Mouse (Mus musculus) liver, embryonic 14.5 days (tissue): Measurements from ENCODE around the gene Rerg. TPM values are rescaled to one million over a fixed set of nuclear protein-coding genes. Genes with fewer than 3 reads are reported as not detected.

Experiments used
- ATAC-seq: fragments of 200-750 bp; cut with Nextera tagmentation; 2 replicates; pipeline ENCODE4 v1.8.0; 2017; ENCODE audit warnings: moderate number of reproducible peaks, mild to moderate bottlenecking, moderate library complexity; ENCODE audit not compliant: insufficient read depth
- DNase-seq, 3 experiments: peaks; one replicate each; pipeline ENCODE4 v3.0.0-alpha.2; 2012 to 2013; ENCODE audit warnings: low read depth in 3 of 3, low spot score in 3 of 3
- H3K27ac ChIP-seq: fragments of 300-500 bp; sonication (generic); 2 replicates; pipeline ENCODE4 v1.5.1; 2014; ENCODE audit warnings: moderate library complexity, mild to moderate bottlenecking, control low read depth, inconsistent platforms
- H3K27me3 ChIP-seq: fragments of 300-500 bp; sonication (generic); 2 replicates; pipeline ENCODE4 v1.6.1; 2014; ENCODE audit warnings: mild to moderate bottlenecking, low read length, moderate library complexity; ENCODE audit not compliant: control insufficient read depth, insufficient read depth
- H3K36me3 ChIP-seq: fragments of 300-500 bp; sonication (generic); replicated peaks from 2 replicates; pipeline ENCODE4 v1.6.1; 2014; ENCODE audit warnings: low read depth; ENCODE audit not compliant: control insufficient read depth, insufficient read depth
- H3K4me1 ChIP-seq, 2 experiments: fragments of 200-500 bp in 1 of 2; fragments of 300-500 bp in 1 of 2; sonication (generic) in 1 of 2; replicated peaks; 2 replicates each; pipeline ENCODE4 v1.6.1; 2012 to 2014; ENCODE audit warnings: antibody characterized with exemption in 1 of 2, inconsistent platforms in 1 of 2, low read length in 1 of 2; ENCODE audit not compliant: control insufficient read depth in 2 of 2, insufficient read depth in 2 of 2
- H3K4me2 ChIP-seq: fragments of 300-500 bp; sonication (generic); 2 replicates; pipeline ENCODE4 v1.6.1; 2014; ENCODE audit warnings: low read depth, mild to moderate bottlenecking, control low read depth, moderate library complexity
- H3K4me3 ChIP-seq, 2 experiments: fragments of 200-500 bp in 1 of 2; fragments of 300-500 bp in 1 of 2; sonication (generic) in 1 of 2; 2 replicates each; pipeline ENCODE4 v1.5.1; 2012 to 2014; ENCODE audit warnings: low read depth in 2 of 2, low read length in 2 of 2, mild to moderate bottlenecking in 2 of 2, control low read depth in 1 of 2, inconsistent platforms in 1 of 2, moderate library complexity in 1 of 2; ENCODE audit not compliant: insufficient read depth in 1 of 2
- H3K9ac ChIP-seq: fragments of 300-500 bp; sonication (generic); replicated peaks from 2 replicates; pipeline ENCODE4 v1.6.1; 2014; ENCODE audit warnings: mild to moderate bottlenecking, control low read depth, moderate library complexity
- H3K9me3 ChIP-seq: fragments of 300-500 bp; sonication (generic); 2 replicates; pipeline ENCODE4 v1.6.1; 2016; ENCODE audit warnings: low read length, mixed read lengths; ENCODE audit not compliant: control insufficient read depth
- CTCF ChIP-seq: IDR thresholded peaks from 2 replicates; pipeline ENCODE4 v1.5.1; 2016; ENCODE audit warnings: antibody characterized with exemption, low read depth, control low read depth
- EP300 ChIP-seq: IDR thresholded peaks from 2 replicates; pipeline ENCODE4 v1.6.1; 2016; ENCODE audit warnings: antibody characterized with exemption, low read depth
- WGBS: fragments of 180-500 bp; shearing (Covaris S2); extraction: QIAGEN DNeasy Blood & Tissue Kit; methylation state at CpG from one replicate; pipeline ENCODE4 v1.1.7; 2014; ENCODE audit not compliant: insufficient replicate concordance; 5-methylcytosine and 5-hydroxymethylcytosine counted together
- polyA plus RNA-seq, 2 experiments: library from polyadenylated mRNA; depleted of rRNA in 1 of 2; stranded (reverse) in 1 of 2; unstranded in 1 of 2; fragments of >200 nt; fragmentation: Nextera tagmentation in 1 of 2; extraction: Ambion mirVana in 1 of 2; gene quantifications; 2 replicates each; pipeline versions ENCODE4 v1.2.1 to v1.2.3; 2012 to 2014

The Rerg gene
- polyA plus RNA-seq, 2 experiments, result 1.2 to 1.9 TPM

- H3K4me2 ChIP-seq, result no peak overlapping the region
- TF ChIP-seq CTCF (no peak), EP300 (no peak)
- no peak overlapping the region for H3K4me3 ChIP-seq
- WGBS, result 64% methylated on average over 7 of the region's 7 CpGs
- H3K27me3 ChIP-seq, result no peaks in the 10 kb centered on the region
- H3K4me1 ChIP-seq, result no peaks in the 10 kb centered on the region
- no peaks in the 10 kb centered on the region for H3K36me3 ChIP-seq
- DNase-seq (no peak), ATAC-seq (no peak)
- H3K9me3 ChIP-seq, result no peaks in the 10 kb centered on the region
- no peak overlapping the region for H3K9ac ChIP-seq
- H3K27ac ChIP-seq, result no peak overlapping the region
These were observed 68.2 kb downstream of the Rerg start for GRCm38 (mm10) chr6:137101886-137102661.

DNA sequence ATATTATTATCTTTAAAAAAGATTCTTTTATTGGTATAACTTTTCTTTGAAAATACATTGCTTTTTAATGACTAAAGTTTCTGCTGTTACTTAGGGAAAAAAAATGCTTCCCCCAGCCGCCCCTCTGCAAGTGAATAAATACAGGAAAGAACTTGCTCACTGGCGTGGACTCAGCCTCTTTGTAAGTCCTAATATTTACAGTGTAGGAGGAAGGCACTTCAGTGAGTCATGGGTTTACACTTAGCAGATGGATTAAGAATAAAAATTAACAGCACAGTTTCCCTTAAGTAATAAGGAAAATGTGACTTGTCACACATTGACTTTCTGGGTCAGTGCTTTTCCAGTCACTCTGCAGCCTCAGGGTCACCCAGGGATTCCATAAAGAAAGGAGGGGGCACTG lies 70.0 kb downstream of the Rerg start:
- Histone ChIP-seq H3K9me3 (no peaks in the 10 kb centered on the region), H3K9ac (no peak overlapping the region), H3K4me2 (no peak overlapping the region), H3K4me3 (no peak overlapping the region), H3K4me1 (no peaks in the 10 kb centered on the region), H3K27ac (no peak overlapping the region), H3K27me3 (no peaks in the 10 kb centered on the region), H3K36me3 (no peaks in the 10 kb centered on the region)
- TF ChIP-seq CTCF (no peak), EP300 (no peak)
- no peak for DNase-seq
- ATAC-seq, result no peak
- 35% methylated on average over 2 of the region's 2 CpGs for WGBS

- Histone ChIP-seq H3K9me3 (no peaks in the 10 kb centered on the region), H3K27ac (no peak overlapping the region), H3K4me3 (no peak overlapping the region), H3K27me3 (no peaks in the 10 kb centered on the region), H3K4me2 (no peak overlapping the region), H3K4me1 (no peaks in the 10 kb centered on the region), H3K9ac (no peak overlapping the region), H3K36me3 (no peaks in the 10 kb centered on the region)
- ATAC-seq (no peak), DNase-seq (no peak)
- TF ChIP-seq CTCF (peak; percentile 55), EP300 (no peak)
- 58% methylated on average over 18 of the region's 18 CpGs for WGBS
These were observed 71.8 kb downstream of the Rerg start for GRCm38 (mm10) chr6:137098232-137099191.

- Histone ChIP-seq H3K4me3 (no peak overlapping the region), H3K9ac (no peak overlapping the region), H3K4me1 (no peaks in the 10 kb centered on the region), H3K36me3 (no peaks in the 10 kb centered on the region), H3K27me3 (no peaks in the 10 kb centered on the region), H3K27ac (no peak overlapping the region), H3K9me3 (no peaks in the 10 kb centered on the region), H3K4me2 (no peak overlapping the region)
- 59% methylated on average over 2 of the region's 2 CpGs for WGBS
- ATAC-seq (no peak), DNase-seq (no peak)
- TF ChIP-seq EP300, result no peak
- TF ChIP-seq CTCF, result no peak
These were observed 75.8 kb downstream of the Rerg start for GRCm38 (mm10) chr6:137094475-137094874.

GRCm38 (mm10) chr6:137088469-137088868 lies 81.8 kb downstream of the Rerg start:
- Histone ChIP-seq H3K36me3 (no peaks in the 10 kb centered on the region), H3K9ac (no peak overlapping the region), H3K4me2 (no peak overlapping the region), H3K4me1 (no peaks in the 10 kb centered on the region), H3K27ac (no peak overlapping the region), H3K4me3 (no peak overlapping the region), H3K9me3 (no peaks in the 10 kb centered on the region), H3K27me3 (no peaks in the 10 kb centered on the region)
- WGBS, result 50% methylated on average over 6 of the region's 6 CpGs
- no peak for ATAC-seq
- no peak for DNase-seq
- TF ChIP-seq EP300 (no peak), CTCF (no peak)
